Mouse (Mus musculus) heart, embryonic 13.5 days (tissue): ENCODE data around the gene Lrrc32. TPM values are rescaled to one million over a fixed set of nuclear protein-coding genes. Genes with fewer than 3 reads are reported as not detected.

Source experiments
- polyA plus RNA-seq: library from polyadenylated mRNA; unstranded; fragments of >200 nt; fragmentation: Nextera tagmentation; extraction: Ambion mirVana; gene quantifications from 2 replicates; pipeline ENCODE4 v1.2.1, GENCODE M21; 2015

Lrrc32 gene
- polyA plus RNA-seq, 1 experiment from 2014 or later: 6.0 TPM

Other genes starting within 250 kb of the Lrrc32 start
- 18.9 and 24.6 TPM in 2 replicates for gene Acer3, start 168.1 kb upstream of the Lrrc32 start, polyA plus RNA-seq
- 5.7 and 6.7 TPM in 2 replicates for gene Tsku, start 128.0 kb upstream of the Lrrc32 start, polyA plus RNA-seq
- not detected in 2 replicates for gene Gucy2d, start 48.9 kb upstream of the Lrrc32 start, polyA plus RNA-seq
- gene Emsy, start 167.5 kb downstream of the Lrrc32 start, polyA plus RNA-seq: 19.2 and 21.1 TPM in 2 replicates
- 35.5 and 35.7 TPM in 2 replicates for gene Thap12, start 213.8 kb downstream of the Lrrc32 start, polyA plus RNA-seq